Mouse (Mus musculus): ENCODE measurements at regions not wholly inside any gene's neighbourhood (a gene's known extent, or its start where the extent isn't known, plus 50 kb on each side); places are given as distances from the start of the nearest gene placed in this dataset.
"Not testable (repeated sequence)": the region's sequence is repeated elsewhere in the genome, so short reads cannot be mapped to it uniquely, and the experiment has no call there.

- no peak for DNase-seq (ENCODE audit: extremely low spot score, low read depth, low spot score)
Observed at GRCm38 (mm10) chr7:73611866-73612751, 70.5 kb upstream of the Chd2 start.

- no peak for DNase-seq (ENCODE audit: extremely low spot score, low read depth, low spot score)
Observed at GRCm38 (mm10) chr7:73608804-73609275, 67.2 kb upstream of the Chd2 start.

GRCm38 (mm10) chr7:73608070-73608803 is 66.6 kb upstream of the Chd2 start:
- no peak for DNase-seq (ENCODE audit: extremely low spot score, low read depth, low spot score)

GRCm38 (mm10) chr7:73607450-73608005 is 65.9 kb upstream of the Chd2 start:
- no peak for DNase-seq (ENCODE audit: extremely low spot score, low read depth, low spot score)

- no peak for DNase-seq (ENCODE audit: extremely low spot score, low read depth, low spot score)
Observed at GRCm38 (mm10) chr7:73606677-73607449, 65.2 kb upstream of the Chd2 start.

- no peak for DNase-seq (ENCODE audit: extremely low spot score, low read depth, low spot score)
Observed at GRCm38 (mm10) chr7:73604597-73604996, 63.0 kb upstream of the Chd2 start.

- no peak for DNase-seq (ENCODE audit: extremely low spot score, low read depth, low spot score)
Observed at GRCm38 (mm10) chr7:73602815-73603551, 61.4 kb upstream of the Chd2 start.

- no peak for DNase-seq (ENCODE audit: extremely low spot score, low read depth, low spot score)
Observed at GRCm38 (mm10) chr7:73601336-73601735, 59.7 kb upstream of the Chd2 start.

- DNase-seq (ENCODE audit: extremely low spot score, low read depth, low spot score), result no peak
Observed at GRCm38 (mm10) chr7:73600776-73601175, 59.1 kb upstream of the Chd2 start.

- DNase-seq (ENCODE audit: extremely low spot score, low read depth, low spot score), result not testable (repeated sequence)
Observed at GRCm38 (mm10) chr7:73600003-73600385, 58.4 kb upstream of the Chd2 start.

- DNase-seq (ENCODE audit: extremely low spot score, low read depth, low spot score), result no peak
Observed at GRCm38 (mm10) chr7:73599354-73600002, 57.8 kb upstream of the Chd2 start.

- no peak for DNase-seq (ENCODE audit: extremely low spot score, low read depth, low spot score)
Observed at GRCm38 (mm10) chr7:73597968-73598367, 56.3 kb upstream of the Chd2 start.

- DNase-seq (ENCODE audit: extremely low spot score, low read depth, low spot score), result no peak
Observed at GRCm38 (mm10) chr7:73596866-73597840, 55.5 kb upstream of the Chd2 start.

GRCm38 (mm10) chr7:73596415-73596814 is 54.8 kb upstream of the Chd2 start:
- no peak for DNase-seq (ENCODE audit: extremely low spot score, low read depth, low spot score)

GRCm38 (mm10) chr7:73595860-73596259 is 54.2 kb upstream of the Chd2 start:
- no peak for DNase-seq (ENCODE audit: extremely low spot score, low read depth, low spot score)

GRCm38 (mm10) chr7:73595140-73595825 is 53.7 kb upstream of the Chd2 start:
- no peak for DNase-seq (ENCODE audit: extremely low spot score, low read depth, low spot score)

- no peak for DNase-seq (ENCODE audit: extremely low spot score, low read depth, low spot score)
Observed at GRCm38 (mm10) chr7:73594492-73595139, 53.0 kb upstream of the Chd2 start.

Measured in hindlimb bud, embryonic 11.5 days (tissue).